Mouse (Mus musculus) bone marrow macrophage, adult 2 months (primary cell): ENCODE data around the gene Colgalt1. TPM values are rescaled to one million over a fixed set of nuclear protein-coding genes. Genes with fewer than 3 reads are reported as not detected.

ENCODE experiments used
- H3K27ac ChIP-seq: 2 replicates; pipeline ENCODE4 v1.5.1; 2012; ENCODE audit warnings: low read depth, low read length; ENCODE audit not compliant: insufficient read depth
- H3K4me1 ChIP-seq: 2 replicates; pipeline ENCODE4 v1.6.1; 2012; ENCODE audit warnings: low read length; ENCODE audit not compliant: control insufficient read depth, insufficient read depth
- H3K4me3 ChIP-seq: 2 replicates; pipeline ENCODE4 v1.5.1; 2012; ENCODE audit warnings: mild to moderate bottlenecking, low read length, moderate library complexity; ENCODE audit not compliant: insufficient read depth
- CTCF ChIP-seq: IDR thresholded peaks from 2 replicates; pipeline ENCODE4 v1.5.1; 2012; ENCODE audit warnings: low read depth, mild to moderate bottlenecking, low read length, moderate library complexity
- POLR2A ChIP-seq: IDR thresholded peaks from 2 replicates; pipeline ENCODE4 v1.6.1; 2012; ENCODE audit warnings: mild to moderate bottlenecking, low read depth, low read length, borderline replicate concordance
- polyA plus RNA-seq: library from polyadenylated mRNA; stranded (reverse); fragments of >200 nt; gene quantifications from 2 replicates; pipeline ENCODE4 v1.2.4, GENCODE M21; 2012; ENCODE audit not compliant: missing spikeins, insufficient read depth, insufficient read length

The Colgalt1 gene
- polyA plus RNA-seq, 1 experiment, result 113 TPM

GRCm38 (mm10) chr8:71597451-71597850, 13.3 kb upstream of the Colgalt1 start, which contains the start of gene Fam129c:
Gene Fam129c, plus strand, starts transcription at chr8:71597648.
- H3K4me3 ChIP-seq, result no peak within 1 kb of the TSS
- TF ChIP-seq POLR2A (no peak), CTCF (no peak)
- H3K4me1 ChIP-seq, result peaks cover 23% of the 10 kb centered on the region
- H3K27ac ChIP-seq, result no peak within 1 kb of the TSS

- Histone ChIP-seq H3K4me1 (peaks cover 20% of the 10 kb centered on the region), H3K4me3 (no peak overlapping the region), H3K27ac (no peak overlapping the region)
- TF ChIP-seq POLR2A (no peak), CTCF (no peak)
Measured at GRCm38 (mm10) chr8:71598375-71598774, 12.4 kb upstream of the Colgalt1 start.

- Histone ChIP-seq H3K4me1 (peaks cover 19% of the 10 kb centered on the region), H3K27ac (no peak overlapping the region), H3K4me3 (no peak overlapping the region)
- no peak for TF ChIP-seq POLR2A
- TF ChIP-seq CTCF, result no peak
Measured at GRCm38 (mm10) chr8:71598841-71599240, 12.0 kb upstream of the Colgalt1 start.

- Histone ChIP-seq H3K4me1 (peaks cover 8% of the 10 kb centered on the region), H3K4me3 (peak overlapping the region; percentile 2), H3K27ac (no peak overlapping the region)
- TF ChIP-seq CTCF (no peak), POLR2A (no peak)
Measured at GRCm38 (mm10) chr8:71601939-71602665, 8.7 kb upstream of the Colgalt1 start.

- no peak overlapping the region for H3K27ac ChIP-seq
- peaks cover 6% of the 10 kb centered on the region for H3K4me1 ChIP-seq
- TF ChIP-seq CTCF (no peak), POLR2A (no peak)
- H3K4me3 ChIP-seq, result peak overlapping the region; percentile 2
Measured at GRCm38 (mm10) chr8:71602666-71603334, 8.0 kb upstream of the Colgalt1 start.

- Histone ChIP-seq H3K4me1 (peaks cover 6% of the 10 kb centered on the region), H3K4me3 (no peak overlapping the region), H3K27ac (no peak overlapping the region)
- TF ChIP-seq POLR2A (no peak), CTCF (no peak)
Measured at GRCm38 (mm10) chr8:71604021-71604420, 6.8 kb upstream of the Colgalt1 start.

GRCm38 (mm10) chr8:71612141-71612540, 1.3 kb downstream of the Colgalt1 start:
- Histone ChIP-seq H3K4me1 (peaks cover 27% of the 10 kb centered on the region), H3K27ac (peak overlapping the region; percentile 78; the same call in 1 of the 2 replicates), H3K4me3 (peak overlapping the region; percentile 82)
- TF ChIP-seq POLR2A (no peak), CTCF (no peak)

- H3K4me1 ChIP-seq, result peaks cover 27% of the 10 kb centered on the region
- TF ChIP-seq POLR2A (no peak), CTCF (no peak)
- H3K27ac ChIP-seq, result peak overlapping the region; percentile 78
- H3K4me3 ChIP-seq, result no peak overlapping the region
Measured at GRCm38 (mm10) chr8:71613418-71613817, 2.6 kb downstream of the Colgalt1 start.

- Histone ChIP-seq H3K4me3 (no peak overlapping the region), H3K27ac (no peak overlapping the region), H3K4me1 (peaks cover 11% of the 10 kb centered on the region)
- no peak for TF ChIP-seq CTCF
- no peak for TF ChIP-seq POLR2A
Measured at GRCm38 (mm10) chr8:71619786-71620185, 9.0 kb downstream of the Colgalt1 start.

- H3K4me1 ChIP-seq, result peaks cover 48% of the 10 kb centered on the region
- TF ChIP-seq CTCF, result no peak
- TF ChIP-seq POLR2A, result no peak
- H3K4me3 ChIP-seq, result no peak overlapping the region
- H3K27ac ChIP-seq, result peak overlapping the region; percentile 52
Measured at GRCm38 (mm10) chr8:71625088-71625487, 14.3 kb downstream of the Colgalt1 start.
